Mouse (Mus musculus): ENCODE results near the gene Hs3st3b1. TPM values are rescaled to one million over a fixed set of nuclear protein-coding genes. Genes with fewer than 3 reads are reported as not detected.

Hs3st3b1 gene
- polyA plus RNA-seq, 1 experiment from 2014 or later = 23.7 TPM

DNA sequence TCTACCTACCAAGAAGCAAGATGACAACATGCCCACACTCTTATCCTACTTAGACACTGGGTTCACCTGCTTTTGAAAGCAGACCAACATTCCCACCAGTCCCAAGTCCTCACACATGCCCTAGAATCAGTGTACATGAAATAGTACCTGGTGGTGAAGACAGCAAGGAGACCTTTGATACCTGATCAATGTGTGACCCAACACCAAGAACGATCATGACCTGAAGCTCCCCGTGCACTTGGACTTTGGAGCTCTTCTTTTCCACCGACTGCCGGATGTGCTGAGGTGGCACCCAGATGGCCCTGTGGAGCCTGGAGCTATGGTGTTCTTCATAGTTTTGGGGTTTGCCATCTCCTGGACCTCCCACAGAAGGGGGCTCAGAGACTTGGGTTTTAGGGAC lies 43.5 kb downstream of the Hs3st3b1 start:
- Histone ChIP-seq H3K27me3 (replicated peaks) (no peaks in the 10 kb centered on the region), H3K4me3 (no peak overlapping the region), H3K36me3 (no peaks in the 10 kb centered on the region), H3K9me3 (replicated peaks) (no peaks in the 10 kb centered on the region), H3K4me2 (no peak overlapping the region), H3K27ac (no peak overlapping the region), H3K9ac (no peak overlapping the region), H3K4me1 (0 out of 2 replicates have a peak, but pooled peaks cover 4% of the 10 kb centered on the region)
- WGBS (ENCODE audit: insufficient replicate concordance) = 72% methylated on average over 4 of the region's 4 CpGs
- ATAC-seq = no peak

DNA sequence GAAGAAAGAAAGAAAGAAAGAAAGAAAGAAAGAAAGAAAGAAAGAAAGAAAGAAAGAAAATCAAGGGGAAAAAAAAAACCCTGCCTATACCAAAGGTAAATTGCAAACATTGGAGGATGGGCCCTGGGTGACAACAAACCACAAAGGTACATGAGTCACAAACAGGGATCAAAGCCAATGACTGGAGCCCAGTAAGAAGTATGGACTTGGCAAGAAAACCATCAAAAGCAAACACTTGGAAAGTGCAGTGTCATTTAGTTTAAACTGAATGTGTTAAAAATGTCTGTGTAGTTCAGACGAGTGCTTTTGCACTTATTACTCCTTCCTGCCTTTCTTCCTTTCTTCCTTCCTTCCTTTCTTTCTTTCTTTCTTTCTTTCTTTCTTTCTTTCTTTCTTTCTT lies 59.3 kb downstream of the Hs3st3b1 start:
- Histone ChIP-seq H3K4me3 (no peak overlapping the region), H3K27ac (no peak overlapping the region), H3K4me2 (no peak overlapping the region), H3K36me3 (no peaks in the 10 kb centered on the region), H3K27me3 (replicated peaks) (no peaks in the 10 kb centered on the region), H3K9ac (no peak overlapping the region), H3K4me1 (no peaks in the 10 kb centered on the region), H3K9me3 (replicated peaks) (no peaks in the 10 kb centered on the region)
- ATAC-seq = no peak
- WGBS (ENCODE audit: insufficient replicate concordance) = 36% methylated on average over 1 of the region's 1 CpGs

DNA sequence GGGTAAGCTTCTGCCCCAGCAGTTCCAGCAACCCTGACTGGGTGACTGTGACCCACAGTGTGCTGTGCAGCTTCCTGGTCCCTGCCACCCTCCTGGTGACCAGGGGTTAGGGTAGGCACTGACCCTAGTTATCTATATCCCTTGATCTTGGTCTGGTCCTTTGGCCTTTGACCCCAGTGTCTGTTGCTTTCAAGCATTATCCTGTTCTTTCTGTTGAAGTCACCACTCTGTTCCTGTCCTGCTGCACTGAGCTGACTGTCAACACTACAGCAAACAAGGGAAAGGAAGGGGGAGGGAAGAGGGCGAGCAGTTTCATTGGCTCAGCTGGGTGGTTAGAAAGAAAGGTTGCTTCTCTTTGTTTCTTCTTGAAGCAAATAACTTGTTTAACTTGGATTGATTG lies 60.1 kb downstream of the Hs3st3b1 start:
- Histone ChIP-seq H3K9ac (no peak overlapping the region), H3K27ac (no peak overlapping the region; the same call in 1 of the 2 replicates), H3K4me3 (no peak overlapping the region), H3K4me1 (no peaks in the 10 kb centered on the region), H3K27me3 (replicated peaks) (no peaks in the 10 kb centered on the region), H3K9me3 (replicated peaks) (no peaks in the 10 kb centered on the region), H3K36me3 (no peaks in the 10 kb centered on the region), H3K4me2 (no peak overlapping the region)
- peak; percentile 83 for ATAC-seq
- WGBS (ENCODE audit: insufficient replicate concordance) = 33% methylated on average over 1 of the region's 1 CpGs

DNA sequence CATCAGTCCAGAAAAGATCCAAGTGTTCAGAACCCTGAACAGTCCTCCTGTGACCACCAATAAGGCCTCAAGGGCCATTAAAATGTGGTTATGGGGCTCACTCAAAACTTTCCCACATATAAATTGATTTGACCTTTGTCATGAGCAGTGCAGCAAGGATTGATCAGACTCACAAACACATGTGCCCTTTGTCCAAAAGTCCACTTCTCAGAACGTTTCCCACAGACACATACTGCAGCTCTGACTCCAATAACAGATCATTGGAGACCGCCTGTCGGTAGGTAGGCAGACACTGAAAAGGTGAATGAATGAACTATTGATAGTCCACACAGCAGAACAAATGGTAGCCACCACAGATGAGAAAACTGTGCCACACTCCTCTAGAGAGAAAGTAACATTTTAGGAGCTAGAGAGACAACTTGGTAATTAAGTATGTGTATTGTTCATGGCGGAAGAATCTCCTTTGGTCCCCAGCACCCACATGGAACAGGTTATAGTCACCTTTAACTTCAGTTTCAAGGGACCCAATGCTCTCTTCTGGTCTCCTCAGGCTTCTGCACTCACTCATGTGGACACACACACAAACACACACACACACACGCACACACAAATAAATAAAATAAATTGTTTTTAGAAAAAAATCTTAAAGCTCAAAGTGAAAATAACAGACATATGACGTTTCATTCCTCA lies 70.9 kb downstream of the Hs3st3b1 start:
- no peaks in the 10 kb centered on the region for H3K9me3 ChIP-seq (replicated peaks)
- no peaks in the 10 kb centered on the region for H3K27me3 ChIP-seq (replicated peaks)
- 63% methylated on average over 6 of the region's 6 CpGs for WGBS (ENCODE audit: insufficient replicate concordance)
- H3K36me3 ChIP-seq = no peaks in the 10 kb centered on the region
- no peaks in the 10 kb centered on the region for H3K4me1 ChIP-seq
- no peak overlapping the region for H3K4me2 ChIP-seq
- no peak for ATAC-seq
- no peak overlapping the region for H3K27ac ChIP-seq
- H3K4me3 ChIP-seq = no peak overlapping the region
- H3K9ac ChIP-seq = no peak overlapping the region

DNA sequence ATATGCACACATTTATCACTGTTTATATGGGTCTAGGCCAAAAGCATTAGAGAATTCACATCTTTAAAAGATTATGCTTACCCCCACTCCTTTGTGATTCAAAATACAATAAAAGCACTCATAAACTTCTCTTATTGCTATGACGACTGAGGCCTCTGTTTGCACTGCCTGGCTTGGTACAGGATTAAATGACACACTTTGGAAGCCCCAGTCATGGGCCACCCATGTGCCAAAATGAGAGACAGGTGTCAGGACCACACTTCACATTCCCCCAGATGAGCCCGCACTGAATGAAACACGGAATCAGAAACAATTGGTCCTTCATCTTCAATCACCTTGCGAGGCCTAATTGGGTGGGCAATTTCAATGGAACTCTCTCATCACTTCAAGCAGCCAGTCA lies 71.8 kb downstream of the Hs3st3b1 start:
- H3K27me3 ChIP-seq (replicated peaks) = no peaks in the 10 kb centered on the region
- H3K4me2 ChIP-seq = no peak overlapping the region
- ATAC-seq = no peak
- no peaks in the 10 kb centered on the region for H3K36me3 ChIP-seq
- H3K4me3 ChIP-seq = no peak overlapping the region
- 80% methylated on average over 4 of the region's 4 CpGs for WGBS (ENCODE audit: insufficient replicate concordance)
- no peaks in the 10 kb centered on the region for H3K9me3 ChIP-seq (replicated peaks)
- H3K9ac ChIP-seq = no peak overlapping the region
- H3K27ac ChIP-seq = no peak overlapping the region
- H3K4me1 ChIP-seq = no peaks in the 10 kb centered on the region

DNA sequence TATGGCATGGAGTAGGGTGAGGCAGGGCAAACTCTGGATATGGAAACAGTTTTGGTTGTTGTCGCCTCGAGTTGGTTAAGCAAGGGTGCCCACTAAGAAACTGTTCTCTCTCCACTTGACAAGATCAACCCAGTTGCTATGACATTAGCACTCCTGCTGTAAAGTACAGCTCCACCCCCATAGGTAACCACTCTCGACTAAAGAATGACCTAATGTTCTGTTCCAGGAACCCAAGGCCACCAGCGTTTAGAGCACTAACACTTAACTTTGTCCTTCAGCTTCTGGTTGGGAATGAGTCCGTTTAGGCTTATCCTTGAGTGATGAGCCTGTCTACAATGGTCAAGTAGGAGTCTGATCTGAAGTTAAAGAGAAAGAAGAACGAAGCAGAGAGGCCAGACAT lies 76.7 kb downstream of the Hs3st3b1 start:
- ATAC-seq = no peak
- no CpG with 5 or more reads among the region's 6 CpGs for WGBS (ENCODE audit: insufficient replicate concordance)
- no peak overlapping the region for H3K27ac ChIP-seq
- H3K9me3 ChIP-seq (replicated peaks) = no peaks in the 10 kb centered on the region
- H3K36me3 ChIP-seq = no peaks in the 10 kb centered on the region
- H3K27me3 ChIP-seq (replicated peaks) = no peaks in the 10 kb centered on the region
- H3K4me2 ChIP-seq = no peak overlapping the region
- no peak overlapping the region for H3K4me3 ChIP-seq
- no peak overlapping the region for H3K9ac ChIP-seq
- no peaks in the 10 kb centered on the region for H3K4me1 ChIP-seq

DNA sequence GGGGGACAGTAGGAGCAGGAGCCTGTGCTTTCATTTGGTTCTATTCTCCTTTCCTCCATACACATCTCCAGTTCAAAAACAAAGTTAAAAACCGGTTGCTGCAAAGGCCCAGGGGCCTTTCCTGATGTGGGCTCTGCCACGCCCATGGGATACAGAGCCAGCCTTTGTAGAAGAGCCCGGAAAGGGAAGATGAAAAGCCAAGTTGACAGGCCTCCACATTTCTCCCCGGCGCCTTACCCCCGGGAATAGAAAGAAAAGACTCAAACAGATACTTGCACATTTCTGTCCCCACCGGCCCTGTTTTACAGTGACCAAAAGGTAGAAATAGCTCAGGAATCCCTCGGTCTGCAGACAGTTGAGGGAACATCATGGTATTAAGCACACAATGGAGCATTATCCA lies 77.4 kb downstream of the Hs3st3b1 start:
- no peak for ATAC-seq
- H3K27me3 ChIP-seq (replicated peaks) = no peaks in the 10 kb centered on the region
- H3K9ac ChIP-seq = no peak overlapping the region
- no peaks in the 10 kb centered on the region for H3K9me3 ChIP-seq (replicated peaks)
- H3K36me3 ChIP-seq = no peaks in the 10 kb centered on the region
- no peak overlapping the region for H3K4me2 ChIP-seq
- WGBS (ENCODE audit: insufficient replicate concordance) = 51% methylated on average over 8 of the region's 8 CpGs
- H3K4me3 ChIP-seq = no peak overlapping the region
- H3K4me1 ChIP-seq = no peaks in the 10 kb centered on the region
- no peak overlapping the region for H3K27ac ChIP-seq

DNA sequence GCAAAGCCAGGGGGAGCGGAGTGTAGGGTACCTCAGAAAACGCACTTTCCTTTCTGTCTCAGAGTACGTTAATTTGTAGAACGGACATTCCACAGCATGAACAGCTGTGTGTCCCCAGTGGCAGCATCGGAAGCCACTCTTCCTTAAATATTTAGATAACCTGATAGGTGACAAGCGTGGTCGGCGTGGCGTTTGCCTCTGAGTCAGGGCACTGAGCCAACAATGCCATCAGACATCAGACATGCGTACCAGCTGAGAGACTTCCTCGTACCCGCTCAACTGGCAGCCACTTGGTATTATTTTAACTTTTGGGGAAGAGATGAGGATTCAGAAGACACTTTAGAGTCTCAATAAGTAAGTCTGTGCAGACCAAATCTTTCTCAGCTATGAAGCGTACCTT lies 84.6 kb downstream of the Hs3st3b1 start:
- Histone ChIP-seq H3K27me3 (replicated peaks) (no peaks in the 10 kb centered on the region), H3K9ac (no peak overlapping the region), H3K4me1 (no peaks in the 10 kb centered on the region), H3K27ac (no peak overlapping the region), H3K4me3 (no peak overlapping the region), H3K4me2 (no peak overlapping the region), H3K36me3 (no peaks in the 10 kb centered on the region), H3K9me3 (replicated peaks) (no peaks in the 10 kb centered on the region)
- 67% methylated on average over 13 of the region's 13 CpGs for WGBS (ENCODE audit: insufficient replicate concordance)
- no peak for ATAC-seq

Other genes with a start within 250 kb of the Hs3st3b1 start
- 13.5 and 13.7 TPM in 2 replicates for gene Cox10, start 157.2 kb upstream of the Hs3st3b1 start, polyA plus RNA-seq (2016; fragmentation: Nextera tagmentation; extraction: Ambion mirVana)